Mouse (Mus musculus) cortical plate, adult 2 months (tissue): ENCODE results near the gene Arl8a.

ENCODE experiments used
- CTCF ChIP-seq: fragments of 200-500 bp; IDR thresholded peaks from 2 replicates; pipeline ENCODE4 v1.5.1; 2011; ENCODE audit warnings: mild to moderate bottlenecking, control low read depth, low read length; ENCODE audit not compliant: insufficient read depth; ENCODE audit errors: extremely low read depth
- POLR2A ChIP-seq: fragments of 200-500 bp; IDR thresholded peaks from 2 replicates; pipeline ENCODE4 v1.6.1; 2011; ENCODE audit warnings: mild to moderate bottlenecking, low read length, control low read depth; ENCODE audit not compliant: insufficient read depth; ENCODE audit errors: extremely low read depth

- no peak for TF ChIP-seq CTCF
- no peak for TF ChIP-seq POLR2A
These were observed 41.6 kb downstream of the Arl8a start for GRCm38 (mm10) chr1:135188197-135188596.
